Mouse (Mus musculus) liver, adult (tissue): Measurements from ENCODE around the gene Flywch2.

Source experiments
- GATA4 ChIP-seq: IDR thresholded peaks from 2 replicates; pipeline ENCODE4 v1.6.1; 2014; ENCODE audit warnings: mild to moderate bottlenecking, low read length; ENCODE audit not compliant: insufficient replicate concordance

Flywch2 gene

GRCm38 (mm10) chr17:23770896-23771283 lies 15.0 kb downstream of the Flywch2 start:
- no peak for TF ChIP-seq GATA4

- TF ChIP-seq GATA4 = no peak
Measured at GRCm38 (mm10) chr17:23770493-23770892, 15.4 kb downstream of the Flywch2 start.

- TF ChIP-seq GATA4 = no peak
Measured at GRCm38 (mm10) chr17:23762976-23763375, 22.9 kb downstream of the Flywch2 start.

GRCm38 (mm10) chr17:23761155-23761554 lies 24.7 kb downstream of the Flywch2 start:
- no peak for TF ChIP-seq GATA4

GRCm38 (mm10) chr17:23760231-23760630 lies 25.6 kb downstream of the Flywch2 start:
- TF ChIP-seq GATA4 = no peak

GRCm38 (mm10) chr17:23758801-23759200 lies 27.1 kb downstream of the Flywch2 start:
- TF ChIP-seq GATA4 = no peak

GRCm38 (mm10) chr17:23757581-23757980 lies 28.3 kb downstream of the Flywch2 start:
- TF ChIP-seq GATA4 = no peak

GRCm38 (mm10) chr17:23755689-23756088 lies 30.2 kb downstream of the Flywch2 start:
- TF ChIP-seq GATA4 = no peak

- TF ChIP-seq GATA4 = no peak
Measured at GRCm38 (mm10) chr17:23749400-23750191, 36.3 kb downstream of the Flywch2 start.

- TF ChIP-seq GATA4 = no peak
Measured at GRCm38 (mm10) chr17:23748631-23749391, 37.1 kb downstream of the Flywch2 start.

- TF ChIP-seq GATA4 = no peak
Measured at GRCm38 (mm10) chr17:23748026-23748425, 37.9 kb downstream of the Flywch2 start.

- no peak for TF ChIP-seq GATA4
Measured at GRCm38 (mm10) chr17:23747471-23747870, 38.4 kb downstream of the Flywch2 start.

GRCm38 (mm10) chr17:23746767-23747166 lies 39.1 kb downstream of the Flywch2 start:
- no peak for TF ChIP-seq GATA4

GRCm38 (mm10) chr17:23746311-23746710 lies 39.6 kb downstream of the Flywch2 start:
- TF ChIP-seq GATA4 = no peak

- TF ChIP-seq GATA4 = no peak
Measured at GRCm38 (mm10) chr17:23745301-23746251, 40.3 kb downstream of the Flywch2 start, which contains the start of gene Kremen2. Gene Kremen2, minus strand, starts transcription at chr17:23745833.
